Mouse (Mus musculus) embryonic facial prominence, embryonic 14.5 days (tissue): ENCODE measurements around the gene Ercc2. TPM values are rescaled to one million over a fixed set of nuclear protein-coding genes. Genes with fewer than 3 reads are reported as not detected.
A peak's percentile ranks its signal among the peaks of the same experiment; 100 is the strongest.

ENCODE experiments used
- ATAC-seq: fragments of 200-750 bp; cut with Nextera tagmentation; 2 replicates; pipeline ENCODE4 v1.8.0; 2017; ENCODE audit warnings: low read depth, moderate number of reproducible peaks, moderate TSS enrichment
- DNase-seq: peaks from one replicate; pipeline ENCODE4 v3.0.0-alpha.2; 2015; ENCODE audit warnings: low spot score
- H3K27ac ChIP-seq: fragments of 300-500 bp; sonication (generic); replicated peaks from 2 replicates; pipeline ENCODE4 v1.5.1; 2014; ENCODE audit warnings: low read depth, mild to moderate bottlenecking, low read length, moderate library complexity
- H3K27me3 ChIP-seq: fragments of 300-500 bp; sonication (generic); replicated peaks from 2 replicates; pipeline ENCODE4 v1.6.1; 2014; ENCODE audit warnings: low read length; ENCODE audit not compliant: control insufficient read depth, insufficient read depth
- H3K36me3 ChIP-seq: fragments of 300-500 bp; sonication (generic); 2 replicates; pipeline ENCODE4 v1.6.1; 2014; ENCODE audit warnings: low read length, mixed read lengths; ENCODE audit not compliant: control insufficient read depth, insufficient read depth
- H3K4me1 ChIP-seq: fragments of 300-500 bp; sonication (generic); 2 replicates; pipeline ENCODE4 v1.6.1; 2014; ENCODE audit warnings: antibody characterized with exemption, low read length; ENCODE audit not compliant: control insufficient read depth, insufficient read depth
- H3K4me2 ChIP-seq: fragments of 300-500 bp; sonication (generic); 2 replicates; pipeline ENCODE4 v1.6.1; 2014; ENCODE audit warnings: low read depth, mild to moderate bottlenecking, low read length, moderate library complexity, mixed read lengths
- H3K4me3 ChIP-seq: fragments of 300-500 bp; sonication (generic); 2 replicates; pipeline ENCODE4 v1.5.1; 2014; ENCODE audit warnings: low read depth, mild to moderate bottlenecking, low read length
- H3K9ac ChIP-seq: fragments of 300-500 bp; sonication (generic); 2 replicates; pipeline ENCODE4 v1.6.1; 2014; ENCODE audit warnings: low read depth, mild to moderate bottlenecking, low read length, moderate library complexity, mixed read lengths
- H3K9me3 ChIP-seq: fragments of 300-500 bp; sonication (generic); 2 replicates; pipeline ENCODE4 v1.6.1; 2016; ENCODE audit warnings: low read length; ENCODE audit not compliant: control insufficient read depth
- WGBS: fragments of 180-500 bp; shearing (Covaris S2); extraction: QIAGEN DNeasy Blood & Tissue Kit; methylation state at CpG from one replicate; pipeline ENCODE4 v1.1.7; 2014; 5-methylcytosine and 5-hydroxymethylcytosine counted together
- polyA plus RNA-seq: library from polyadenylated mRNA; unstranded; fragments of >200 nt; fragmentation: Nextera tagmentation; extraction: Ambion mirVana; gene quantifications from 2 replicates; pipeline ENCODE4 v1.2.1, GENCODE M21; 2014

Ercc2 gene
- polyA plus RNA-seq, 1 experiment from 2014 or later: 10.9 TPM

DNA sequence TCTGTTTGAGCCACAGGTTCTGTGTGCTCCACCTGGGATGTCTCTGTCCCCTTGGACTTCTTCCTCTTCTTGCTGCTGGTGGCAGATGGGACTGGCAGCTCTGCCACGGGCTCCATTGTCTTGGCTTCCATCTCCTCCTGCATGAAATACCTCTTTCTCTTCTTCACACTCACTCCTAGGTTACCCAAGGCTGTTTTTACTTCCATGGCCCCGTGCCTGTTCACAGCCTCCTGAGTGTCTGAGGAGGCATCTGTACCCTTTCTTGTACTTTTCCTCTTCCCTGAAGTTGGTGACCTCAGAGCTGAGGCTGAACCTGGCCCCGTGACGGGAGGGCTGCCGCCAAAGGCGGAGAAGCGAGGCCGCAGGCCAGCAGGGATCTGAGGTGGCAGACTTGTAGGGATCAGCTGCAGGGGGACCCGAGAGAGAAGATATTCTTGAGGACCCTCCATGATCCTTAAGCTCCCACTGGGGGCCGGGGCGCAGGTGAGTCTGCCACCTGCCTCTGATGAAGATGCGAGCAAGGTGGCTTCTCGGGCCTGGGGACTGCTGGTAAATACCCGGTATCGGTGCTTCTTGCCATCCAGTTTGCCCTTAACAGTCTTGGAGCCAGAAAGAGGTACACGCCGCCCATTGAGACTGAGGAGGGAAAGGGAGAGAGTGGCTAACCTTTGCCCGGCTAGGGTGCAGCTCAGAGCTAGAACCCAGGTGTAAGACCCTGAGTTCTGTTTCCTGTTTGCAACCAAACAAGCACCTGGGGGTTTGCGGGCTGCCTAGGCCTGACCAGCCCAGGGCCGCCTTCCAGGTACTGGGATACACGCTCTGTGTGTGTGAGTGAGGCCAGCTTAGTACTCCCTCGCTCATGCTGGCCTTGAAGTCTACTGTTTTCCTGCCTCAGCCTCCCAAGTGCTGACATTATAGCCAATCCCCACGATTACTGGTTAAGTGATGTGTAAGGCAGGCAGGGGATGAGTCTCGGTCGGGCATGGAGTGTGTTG lies 24.1 kb upstream of the Ercc2 start:
- H3K9ac ChIP-seq: peak overlapping the region; percentile 75
- WGBS: 90% methylated on average over 25 of the region's 25 CpGs
- peak overlapping the region; percentile 91 for H3K4me2 ChIP-seq
- H3K9me3 ChIP-seq: no peaks in the 10 kb centered on the region
- no peak overlapping the region for H3K27ac ChIP-seq
- H3K4me3 ChIP-seq: peak overlapping the region; percentile 72
- H3K4me1 ChIP-seq: peaks cover 8% of the 10 kb centered on the region; the same call in 1 of the 2 replicates
- DNase-seq: no peak
- H3K27me3 ChIP-seq: no peaks in the 10 kb centered on the region
- H3K36me3 ChIP-seq: peaks cover 38% of the 10 kb centered on the region
- ATAC-seq: no peak

DNA sequence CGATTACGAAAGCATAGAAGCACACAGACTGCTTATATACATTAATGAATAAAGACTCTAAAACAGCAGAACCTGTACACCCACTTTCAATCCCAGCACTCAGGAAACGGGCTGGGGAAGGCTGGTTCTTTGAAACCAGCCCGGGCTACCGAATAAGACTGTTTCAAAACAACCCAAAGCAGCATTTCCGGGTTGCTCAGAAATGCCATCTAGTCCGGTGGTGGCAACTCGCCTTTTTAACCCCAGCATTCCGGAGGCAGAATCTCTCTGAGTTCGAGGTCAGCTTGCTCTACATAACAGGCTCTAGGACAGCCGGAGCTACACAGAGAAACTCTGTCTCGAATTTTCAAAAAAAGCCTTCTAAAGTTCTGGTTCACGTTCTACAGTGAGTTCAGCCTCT lies 23.2 kb upstream of the Ercc2 start:
- H3K4me2 ChIP-seq: peak overlapping the region; percentile 91
- WGBS: 18% methylated on average over 13 of the region's 13 CpGs
- no peak overlapping the region for H3K27ac ChIP-seq
- DNase-seq (no peak), ATAC-seq (no peak)
- H3K9me3 ChIP-seq: no peaks in the 10 kb centered on the region
- peaks cover 8% of the 10 kb centered on the region; the same call in 1 of the 2 replicates for H3K4me1 ChIP-seq
- peak overlapping the region; percentile 75 for H3K9ac ChIP-seq
- peaks cover 28% of the 10 kb centered on the region for H3K36me3 ChIP-seq
- H3K27me3 ChIP-seq: no peaks in the 10 kb centered on the region
- H3K4me3 ChIP-seq: peak overlapping the region; percentile 72

DNA sequence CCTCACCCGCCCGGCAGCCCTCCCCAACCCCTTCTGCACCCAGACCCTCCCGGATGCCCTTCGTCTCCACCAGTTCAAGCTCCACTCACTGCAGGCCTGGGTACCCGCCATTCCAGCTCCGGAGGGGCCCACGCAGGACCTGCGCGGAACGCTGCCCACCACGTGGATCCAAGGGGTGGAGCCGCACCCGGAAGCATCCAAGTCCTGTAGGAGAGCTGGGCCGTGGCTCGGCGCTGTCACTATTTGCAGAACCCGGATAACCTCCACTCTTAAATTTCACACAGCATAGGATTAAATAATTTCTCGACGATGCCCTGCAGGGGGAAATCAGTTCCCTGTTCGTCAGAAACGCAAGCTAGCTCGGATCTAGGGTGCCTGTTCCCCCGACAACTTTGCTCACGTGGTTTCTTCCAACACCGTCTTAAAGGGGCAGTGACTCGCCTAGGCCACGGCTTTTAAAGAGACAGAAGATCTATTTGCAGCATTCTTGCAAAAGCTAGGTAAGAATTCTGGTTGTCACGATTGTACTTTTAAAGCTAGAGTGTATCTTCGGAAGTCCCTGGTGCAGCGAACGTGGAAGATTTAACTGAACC lies 22.4 kb upstream of the Ercc2 start, which contains the start of the genes Cd3eap and Ppp1r13l:
Cd3eap (minus strand) TSS at position 185 of the 593 bp plus-strand sequence.
Ppp1r13l (plus strand) TSS at position 451 of the 593 bp plus-strand sequence.
- Histone ChIP-seq H3K36me3 (peaks cover 23% of the 10 kb centered on the region), H3K4me1 (peaks cover 8% of the 10 kb centered on the region; the same call in 1 of the 2 replicates), H3K27me3 (no peaks in the 10 kb centered on the region), H3K9me3 (no peaks in the 10 kb centered on the region), H3K9ac (peak within 1 kb of the TSS; percentile 75), H3K4me3 (peak within 1 kb of the TSS; percentile 72), H3K27ac (peak within 1 kb of the TSS; percentile 75), H3K4me2 (peak within 1 kb of the TSS; percentile 91)
- peak; percentile 94 for DNase-seq
- ATAC-seq: peak; percentile 75
- under 1% methylated on average over 29 of the region's 31 CpGs for WGBS

DNA sequence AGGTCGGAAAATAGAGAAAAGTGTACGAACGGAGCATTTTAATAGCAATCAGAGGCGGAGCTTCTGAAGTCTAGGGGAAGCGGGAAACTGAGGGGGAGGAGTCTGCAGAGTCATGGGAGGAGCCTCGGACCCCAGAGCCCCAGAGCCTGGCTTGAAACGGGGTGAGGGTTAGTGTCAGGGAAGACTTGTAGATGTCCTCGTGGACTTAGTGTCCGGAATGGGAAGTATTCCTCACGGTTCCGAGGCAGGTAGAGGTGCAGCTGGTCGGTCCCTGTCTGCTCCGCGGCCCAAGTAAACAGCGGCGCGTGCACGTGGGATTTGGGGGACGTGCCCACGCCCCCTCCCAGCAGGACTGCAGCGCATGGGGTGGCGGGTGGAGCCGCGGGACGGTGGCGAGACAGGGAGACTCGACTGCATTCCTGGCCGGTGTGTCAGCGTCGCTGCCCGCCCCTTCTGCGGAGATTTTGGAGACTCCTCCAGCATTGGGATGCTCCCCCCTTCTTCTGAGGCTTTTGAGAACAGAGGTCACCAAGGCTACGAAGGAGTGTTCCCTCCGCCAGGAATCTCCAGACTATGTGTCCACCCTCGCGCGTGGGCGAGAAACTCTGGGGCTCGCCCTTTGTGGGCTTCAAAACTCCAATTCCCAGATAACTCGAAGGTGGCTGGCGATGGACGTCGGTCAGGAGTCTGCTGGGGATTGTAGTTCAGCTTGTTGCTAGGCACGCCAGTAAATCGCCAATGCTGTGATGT lies 21.7 kb upstream of the Ercc2 start:
- 2% methylated on average over 34 of the region's 45 CpGs for WGBS
- ATAC-seq: peak; percentile 65
- no peaks in the 10 kb centered on the region for H3K27me3 ChIP-seq
- H3K9me3 ChIP-seq: no peaks in the 10 kb centered on the region
- peaks cover 8% of the 10 kb centered on the region; the same call in 1 of the 2 replicates for H3K4me1 ChIP-seq
- peak overlapping the region; percentile 75 for H3K9ac ChIP-seq
- DNase-seq: peak; percentile 89
- H3K36me3 ChIP-seq: peaks cover 16% of the 10 kb centered on the region
- peak overlapping the region; percentile 72 for H3K4me3 ChIP-seq
- peak overlapping the region; percentile 75 for H3K27ac ChIP-seq
- peak overlapping the region; percentile 91 for H3K4me2 ChIP-seq

DNA sequence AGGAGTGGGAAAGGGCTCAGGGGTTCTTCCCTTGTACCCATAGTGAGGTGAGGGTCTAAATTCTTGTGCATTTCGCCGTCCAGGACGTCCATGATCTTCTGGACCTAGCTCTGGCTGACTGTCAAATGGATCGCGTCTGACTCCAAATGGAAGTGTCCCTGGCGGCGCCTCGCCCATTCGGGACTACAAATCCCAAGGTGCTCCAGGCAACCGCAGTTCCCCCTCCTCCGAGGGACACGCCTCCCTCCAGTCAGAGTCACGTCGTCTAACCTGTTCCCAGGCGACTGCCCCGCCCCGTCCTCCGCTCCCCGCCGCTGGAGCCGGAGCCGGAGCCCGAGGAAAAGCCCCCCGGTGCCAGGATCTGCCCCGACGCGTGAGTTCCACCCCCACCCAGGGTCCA lies 20.9 kb upstream of the Ercc2 start:
- Histone ChIP-seq H3K27me3 (no peaks in the 10 kb centered on the region), H3K36me3 (peaks cover 10% of the 10 kb centered on the region), H3K4me2 (peak overlapping the region; percentile 91), H3K4me1 (peaks cover 8% of the 10 kb centered on the region; the same call in 1 of the 2 replicates), H3K9me3 (no peaks in the 10 kb centered on the region), H3K4me3 (peak overlapping the region; percentile 72), H3K27ac (peak overlapping the region; percentile 75), H3K9ac (peak overlapping the region; percentile 75)
- DNase-seq (peak; percentile 96), ATAC-seq (peak; percentile 70)
- WGBS: 1% methylated on average over 21 of the region's 27 CpGs

DNA sequence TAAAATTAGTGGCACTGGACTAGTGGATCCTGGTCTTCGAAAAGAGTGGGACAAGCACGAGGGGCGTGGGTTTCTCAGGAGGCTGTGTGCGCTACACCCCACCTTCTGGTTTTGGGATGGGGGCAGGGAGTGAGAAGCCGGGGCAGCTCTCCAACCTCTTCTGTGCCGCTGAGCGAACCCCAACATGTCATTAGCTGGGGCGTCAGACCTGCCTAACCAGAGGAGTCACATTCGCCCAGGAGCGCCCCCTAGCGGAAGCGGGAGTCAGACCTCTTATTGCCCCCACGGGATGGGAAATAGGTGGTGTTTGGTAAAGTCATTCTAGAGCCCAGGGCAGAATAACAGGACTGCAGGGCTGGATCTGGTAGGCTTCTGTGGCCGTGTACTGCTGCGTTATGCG lies 20.1 kb upstream of the Ercc2 start:
- Histone ChIP-seq H3K4me3 (peak overlapping the region; percentile 72), H3K4me2 (peak overlapping the region; percentile 91), H3K9ac (peak overlapping the region; percentile 75), H3K27me3 (no peaks in the 10 kb centered on the region), H3K9me3 (no peaks in the 10 kb centered on the region), H3K4me1 (peaks cover 8% of the 10 kb centered on the region; the same call in 1 of the 2 replicates), H3K36me3 (peaks cover 6% of the 10 kb centered on the region; the same call in 1 of the 2 replicates), H3K27ac (peak overlapping the region; percentile 56)
- no peak for ATAC-seq
- 13% methylated on average over 16 of the region's 16 CpGs for WGBS
- peak; percentile 79 for DNase-seq

DNA sequence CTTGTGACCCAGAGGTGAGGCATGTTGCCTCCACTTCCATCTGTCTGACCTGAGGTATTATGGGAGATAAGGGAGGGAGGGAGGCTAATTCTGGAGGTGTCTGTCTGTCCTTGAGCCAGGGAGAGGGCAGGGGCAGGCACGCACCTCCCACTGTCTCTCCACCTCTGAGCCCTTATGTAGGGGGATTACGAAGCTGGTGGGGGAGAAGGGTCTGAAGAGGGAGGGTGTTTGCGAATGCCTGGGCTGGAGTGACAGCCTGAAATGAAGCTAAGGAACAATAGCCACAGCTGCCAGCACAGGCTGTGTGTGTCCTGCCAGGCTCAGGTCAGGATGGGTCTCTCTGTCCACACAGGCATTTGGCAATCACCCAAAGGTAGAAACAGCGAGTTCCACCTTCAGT lies 19.5 kb upstream of the Ercc2 start:
- H3K9ac ChIP-seq: no peak overlapping the region
- H3K4me3 ChIP-seq: peak overlapping the region; percentile 72
- H3K9me3 ChIP-seq: no peaks in the 10 kb centered on the region
- H3K27me3 ChIP-seq: no peaks in the 10 kb centered on the region
- ATAC-seq (no peak), DNase-seq (no peak)
- H3K27ac ChIP-seq: no peak overlapping the region
- 36% methylated on average over 4 of the region's 4 CpGs for WGBS
- H3K36me3 ChIP-seq: peaks cover under 1% of the 10 kb centered on the region; the same call in 1 of the 2 replicates
- peaks cover 8% of the 10 kb centered on the region; the same call in 1 of the 2 replicates for H3K4me1 ChIP-seq
- peak overlapping the region; percentile 91 for H3K4me2 ChIP-seq

DNA sequence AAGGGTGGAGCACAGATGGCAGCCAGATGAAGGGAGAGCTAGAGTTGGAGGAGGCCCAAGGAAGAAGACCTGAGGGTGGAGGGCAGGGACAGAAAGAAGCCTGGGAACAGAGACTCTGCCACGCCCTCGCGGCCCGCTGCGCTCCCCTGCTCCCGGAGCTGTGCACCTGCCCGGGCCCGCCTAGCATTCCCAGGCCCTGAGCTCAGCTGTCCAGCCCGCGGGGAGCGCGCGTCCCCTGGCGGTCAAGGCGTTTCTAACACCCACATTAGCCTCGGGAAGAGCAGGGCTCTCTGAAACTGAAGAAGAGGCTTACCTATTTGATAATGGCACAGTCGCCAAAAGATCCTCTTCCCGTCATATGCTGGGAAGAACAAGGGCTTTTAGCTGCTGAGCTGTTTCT lies 17.9 kb upstream of the Ercc2 start:
- Histone ChIP-seq H3K4me2 (peak overlapping the region; percentile 13), H3K9me3 (no peaks in the 10 kb centered on the region), H3K27me3 (no peaks in the 10 kb centered on the region), H3K27ac (0 out of 2 replicates have a peak overlapping the region, but pooled peaks have one; percentile 30), H3K4me3 (no peak overlapping the region), H3K36me3 (no peaks in the 10 kb centered on the region), H3K4me1 (peaks cover 3% of the 10 kb centered on the region; the same call in 1 of the 2 replicates), H3K9ac (no peak overlapping the region)
- ATAC-seq: peak; percentile 7; the same call in 1 of the 2 replicates
- DNase-seq: peak; percentile 79
- 7% methylated on average over 12 of the region's 18 CpGs for WGBS
